Mouse (Mus musculus): ENCODE data around the gene Tram2. TPM values are rescaled to one million over a fixed set of nuclear protein-coding genes. Genes with fewer than 3 reads are reported as not detected.

Gene Tram2
- polyA plus RNA-seq, 1 experiment from 2014 or later, result 2.0 TPM

DNA sequence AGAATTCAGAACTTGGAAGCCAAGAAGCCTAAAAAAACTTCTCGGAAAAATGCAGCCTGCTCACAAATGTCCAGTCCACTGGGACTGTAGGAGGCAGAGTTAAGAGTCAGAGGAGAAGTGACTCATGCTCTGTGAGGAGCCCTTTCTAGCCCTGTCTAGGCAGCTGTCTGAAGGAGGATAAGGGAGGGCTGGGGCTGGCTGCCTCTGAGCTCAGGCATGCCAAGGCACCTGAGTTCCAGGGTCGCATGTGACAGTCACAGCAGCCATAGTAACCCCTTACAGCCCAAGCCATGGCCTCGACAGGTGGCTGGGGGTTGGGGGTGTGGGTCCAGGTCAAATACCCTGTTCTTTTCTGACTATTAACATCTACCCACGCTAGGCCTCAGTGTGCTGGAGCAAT lies 70.1 kb downstream of the Tram2 start:
- no peak for ATAC-seq
- Histone ChIP-seq H3K27me3 (ENCODE audit: control insufficient read depth, insufficient read depth, low read depth, low read length) (no peaks in the 10 kb centered on the region), H3K36me3 (ENCODE audit: control insufficient read depth, insufficient read depth, low read length) (no peaks in the 10 kb centered on the region), H3K9me3 (replicated peaks; ENCODE audit: control insufficient read depth, low read length, poor library complexity, severe bottlenecking) (no peaks in the 10 kb centered on the region), H3K4me1 (ENCODE audit: control insufficient read depth, insufficient read depth, low read length) (no peaks in the 10 kb centered on the region), H3K27ac (ENCODE audit: low read length) (no peak overlapping the region), H3K4me3 (ENCODE audit: low read depth, low read length) (no peak overlapping the region), H3K9ac (ENCODE audit: low read depth, low read length) (no peak overlapping the region), H3K4me2 (ENCODE audit: low read length) (no peak overlapping the region)
- 82% methylated on average over 4 of the region's 4 CpGs for WGBS

DNA sequence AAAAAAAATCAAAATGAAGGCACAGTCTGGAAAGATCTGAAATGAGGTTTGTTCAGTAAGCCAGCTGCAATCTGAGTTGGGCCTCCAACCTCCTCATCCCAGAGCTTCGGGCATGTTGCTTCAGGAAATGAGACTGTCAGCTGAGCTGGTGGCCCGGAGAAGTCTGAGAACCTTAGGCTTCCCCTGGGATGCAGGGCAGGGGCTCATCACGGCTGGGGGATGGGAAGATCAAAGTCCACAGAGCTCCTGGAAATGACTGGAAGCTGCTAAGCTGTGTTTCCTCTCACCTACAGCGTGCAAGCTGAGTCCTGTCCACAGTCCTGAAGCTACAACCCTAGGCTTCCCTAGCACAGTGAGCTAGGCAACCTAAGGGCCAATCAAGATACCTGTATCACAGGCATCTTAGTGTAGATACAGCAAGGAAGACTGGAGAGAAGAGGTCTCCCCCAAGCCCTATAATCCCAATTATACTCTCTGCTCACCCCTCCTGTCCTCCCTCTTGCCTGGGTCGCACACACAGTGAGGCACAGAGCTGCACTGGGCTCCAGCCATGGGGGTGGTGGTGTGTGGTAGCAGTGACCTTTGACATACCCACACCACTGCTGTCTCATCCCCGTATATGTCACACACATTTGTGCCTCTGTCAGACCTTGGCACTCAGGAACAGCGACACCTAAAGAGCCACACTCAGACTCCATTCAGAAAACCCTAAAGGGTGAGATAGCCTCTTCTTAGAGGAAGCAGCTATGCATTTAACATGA lies 70.9 kb downstream of the Tram2 start:
- Histone ChIP-seq H3K36me3 (ENCODE audit: control insufficient read depth, insufficient read depth, low read length) (no peaks in the 10 kb centered on the region), H3K9ac (ENCODE audit: low read depth, low read length) (no peak overlapping the region), H3K27me3 (ENCODE audit: control insufficient read depth, insufficient read depth, low read depth, low read length) (no peaks in the 10 kb centered on the region), H3K4me1 (ENCODE audit: control insufficient read depth, insufficient read depth, low read length) (no peaks in the 10 kb centered on the region), H3K27ac (ENCODE audit: low read length) (no peak overlapping the region), H3K4me2 (ENCODE audit: low read length) (no peak overlapping the region), H3K4me3 (ENCODE audit: low read depth, low read length) (no peak overlapping the region), H3K9me3 (replicated peaks; ENCODE audit: control insufficient read depth, low read length, poor library complexity, severe bottlenecking) (no peaks in the 10 kb centered on the region)
- 81% methylated on average over 7 of the region's 7 CpGs for WGBS
- ATAC-seq, result no peak

DNA sequence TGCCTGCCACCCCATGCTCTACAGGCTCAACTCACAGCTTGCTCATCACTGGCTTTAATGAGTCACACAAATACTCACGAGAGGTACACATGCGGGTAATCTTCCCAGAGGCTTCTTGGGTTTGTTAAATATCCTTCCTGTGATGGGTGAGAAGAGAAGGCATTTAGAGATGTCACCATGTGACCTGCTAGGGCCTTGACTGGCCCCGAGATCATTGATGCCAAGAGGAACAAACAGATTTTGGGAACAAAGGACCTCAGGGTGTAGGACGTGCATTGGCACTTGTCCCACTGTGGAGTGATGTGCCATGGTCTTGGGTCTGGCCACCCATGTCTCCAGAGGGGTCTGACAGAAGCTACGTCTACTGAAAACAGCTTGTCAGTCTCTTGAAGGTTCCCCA lies 72.3 kb downstream of the Tram2 start:
- H3K9ac ChIP-seq (ENCODE audit: low read depth, low read length), result no peak overlapping the region
- no peaks in the 10 kb centered on the region for H3K9me3 ChIP-seq (replicated peaks; ENCODE audit: control insufficient read depth, low read length, poor library complexity, severe bottlenecking)
- no peaks in the 10 kb centered on the region for H3K36me3 ChIP-seq (ENCODE audit: control insufficient read depth, insufficient read depth, low read length)
- no peak for ATAC-seq
- no peaks in the 10 kb centered on the region for H3K27me3 ChIP-seq (ENCODE audit: control insufficient read depth, insufficient read depth, low read depth, low read length)
- no peaks in the 10 kb centered on the region for H3K4me1 ChIP-seq (ENCODE audit: control insufficient read depth, insufficient read depth, low read length)
- H3K4me3 ChIP-seq (ENCODE audit: low read depth, low read length), result no peak overlapping the region
- 83% methylated on average over 5 of the region's 5 CpGs for WGBS
- H3K4me2 ChIP-seq (ENCODE audit: low read length), result no peak overlapping the region
- no peak overlapping the region for H3K27ac ChIP-seq (ENCODE audit: low read length)

DNA sequence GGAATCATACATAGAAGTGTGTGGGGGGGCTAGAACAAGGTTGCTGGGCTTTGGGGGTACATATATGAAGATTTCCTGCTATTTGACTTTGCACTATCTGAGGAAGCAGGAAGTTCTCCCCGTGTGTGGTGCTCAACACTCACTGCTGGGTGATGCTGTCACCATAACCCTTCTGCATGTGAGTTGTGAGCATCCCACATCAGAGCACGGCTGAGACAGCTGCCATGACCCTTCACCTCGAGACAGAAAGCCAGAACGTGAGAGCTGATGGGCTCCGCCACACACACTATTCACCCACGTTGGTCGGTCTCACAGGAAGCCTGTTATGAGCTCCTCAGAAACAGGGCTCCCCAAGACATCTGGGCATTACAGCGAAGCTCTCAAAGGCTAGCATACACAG lies 74.4 kb downstream of the Tram2 start:
- Histone ChIP-seq H3K27me3 (ENCODE audit: control insufficient read depth, insufficient read depth, low read depth, low read length) (no peaks in the 10 kb centered on the region), H3K27ac (ENCODE audit: low read length) (no peak overlapping the region)
- 86% methylated on average over 8 of the region's 8 CpGs for WGBS

DNA sequence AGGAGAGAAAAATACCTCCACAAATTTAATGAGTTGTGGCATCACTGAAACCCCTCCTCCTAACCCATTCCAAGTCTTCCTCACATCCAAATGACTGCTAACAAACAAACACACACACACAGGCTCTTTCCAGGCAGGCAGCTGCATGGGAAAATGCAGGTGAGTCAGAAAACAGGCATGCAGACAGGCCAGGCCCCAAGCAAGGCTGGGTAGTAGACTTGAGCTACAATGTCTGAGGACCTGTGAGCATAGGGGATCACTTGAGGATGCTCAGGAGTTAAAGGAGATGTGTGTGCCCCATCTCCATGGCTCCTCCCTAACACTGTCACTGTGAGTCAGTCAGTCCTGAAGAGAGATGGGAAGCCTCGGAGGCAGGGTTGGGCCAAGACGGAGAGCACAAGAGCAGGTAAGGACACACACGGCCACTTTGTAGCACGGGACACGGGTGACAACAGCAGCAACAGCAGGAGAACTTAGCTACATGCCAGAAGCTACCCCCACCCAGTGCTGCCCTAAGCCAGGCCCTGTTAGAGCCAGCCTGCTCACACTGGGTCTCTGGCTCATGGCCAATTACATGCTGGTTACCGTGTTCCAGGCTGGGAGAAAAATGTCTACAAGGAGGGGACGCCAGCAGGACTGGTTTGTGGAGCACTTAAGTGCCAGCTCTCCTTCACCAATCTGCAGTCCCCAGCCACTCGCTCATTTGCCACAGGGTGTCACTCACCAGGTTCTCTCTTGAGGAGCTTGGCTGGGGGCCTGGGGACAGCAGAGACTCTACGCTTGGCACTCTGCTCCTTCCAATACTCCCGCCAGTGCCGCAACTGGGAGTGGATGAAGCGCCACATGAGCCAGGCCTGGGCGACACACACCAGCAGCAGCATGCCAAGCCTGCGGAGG lies 76.5 kb downstream of the Tram2 start:
- WGBS, result 89% methylated on average over 14 of the region's 14 CpGs

More for the DNA sequence above, 74.4 kb downstream of the Tram2 start:
- H3K9me3 ChIP-seq (replicated peaks; ENCODE audit: control insufficient read depth, low read length, poor library complexity, severe bottlenecking), result no peaks in the 10 kb centered on the region
- no peaks in the 10 kb centered on the region for H3K36me3 ChIP-seq (ENCODE audit: control insufficient read depth, insufficient read depth, low read length)
- no peak overlapping the region for H3K9ac ChIP-seq (ENCODE audit: low read depth, low read length)
- H3K4me3 ChIP-seq (ENCODE audit: low read depth, low read length), result no peak overlapping the region
- H3K4me2 ChIP-seq (ENCODE audit: low read length), result no peak overlapping the region
- no peak for ATAC-seq
- H3K4me1 ChIP-seq (ENCODE audit: control insufficient read depth, insufficient read depth, low read length), result no peaks in the 10 kb centered on the region

DNA sequence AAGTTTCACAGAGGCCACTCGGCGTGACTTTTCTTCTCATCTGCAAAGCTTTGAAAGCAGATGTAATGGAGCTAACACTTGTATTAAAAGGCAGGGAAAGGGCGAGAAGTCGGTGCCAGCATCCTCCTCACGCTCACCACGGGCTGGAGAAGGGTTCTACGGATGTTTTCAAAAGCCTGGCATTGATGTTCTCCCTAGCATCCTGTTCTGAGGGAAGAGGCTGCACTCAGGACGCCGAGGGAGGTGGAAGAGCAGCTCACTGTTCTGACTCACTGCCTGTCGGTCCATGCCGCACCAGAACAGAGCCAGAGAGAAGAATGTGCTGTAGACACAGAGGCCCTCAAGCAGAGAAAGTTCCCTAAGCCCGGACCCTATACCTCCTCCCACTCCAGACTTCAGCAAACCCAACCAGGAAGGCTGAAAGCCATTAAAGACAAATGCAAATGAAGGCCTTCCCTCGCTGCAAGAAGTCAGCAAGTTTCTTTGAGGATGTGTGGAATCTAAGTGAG lies 81.1 kb downstream of the Tram2 start:
- ATAC-seq, result peak; percentile 7; the same call in 1 of the 2 replicates
- Histone ChIP-seq H3K9ac (ENCODE audit: low read depth, low read length) (no peak overlapping the region), H3K4me3 (ENCODE audit: low read depth, low read length) (no peak overlapping the region), H3K9me3 (replicated peaks; ENCODE audit: control insufficient read depth, low read length, poor library complexity, severe bottlenecking) (no peaks in the 10 kb centered on the region), H3K27me3 (ENCODE audit: control insufficient read depth, insufficient read depth, low read depth, low read length) (no peaks in the 10 kb centered on the region), H3K36me3 (ENCODE audit: control insufficient read depth, insufficient read depth, low read length) (no peaks in the 10 kb centered on the region), H3K4me2 (ENCODE audit: low read length) (no peak overlapping the region), H3K4me1 (ENCODE audit: control insufficient read depth, insufficient read depth, low read length) (no peaks in the 10 kb centered on the region), H3K27ac (ENCODE audit: low read length) (no peak overlapping the region)
- 44% methylated on average over 13 of the region's 13 CpGs for WGBS

More for the DNA sequence above, 76.5 kb downstream of the Tram2 start:
- Histone ChIP-seq H3K4me2 (ENCODE audit: low read length) (no peak overlapping the region), H3K36me3 (ENCODE audit: control insufficient read depth, insufficient read depth, low read length) (no peaks in the 10 kb centered on the region), H3K27ac (ENCODE audit: low read length) (no peak overlapping the region), H3K9ac (ENCODE audit: low read depth, low read length) (no peak overlapping the region), H3K9me3 (replicated peaks; ENCODE audit: control insufficient read depth, low read length, poor library complexity, severe bottlenecking) (no peaks in the 10 kb centered on the region), H3K4me3 (ENCODE audit: low read depth, low read length) (no peak overlapping the region), H3K4me1 (ENCODE audit: control insufficient read depth, insufficient read depth, low read length) (no peaks in the 10 kb centered on the region), H3K27me3 (ENCODE audit: control insufficient read depth, insufficient read depth, low read depth, low read length) (no peaks in the 10 kb centered on the region)
- ATAC-seq, result peak; percentile 33; the same call in 1 of the 2 replicates

DNA sequence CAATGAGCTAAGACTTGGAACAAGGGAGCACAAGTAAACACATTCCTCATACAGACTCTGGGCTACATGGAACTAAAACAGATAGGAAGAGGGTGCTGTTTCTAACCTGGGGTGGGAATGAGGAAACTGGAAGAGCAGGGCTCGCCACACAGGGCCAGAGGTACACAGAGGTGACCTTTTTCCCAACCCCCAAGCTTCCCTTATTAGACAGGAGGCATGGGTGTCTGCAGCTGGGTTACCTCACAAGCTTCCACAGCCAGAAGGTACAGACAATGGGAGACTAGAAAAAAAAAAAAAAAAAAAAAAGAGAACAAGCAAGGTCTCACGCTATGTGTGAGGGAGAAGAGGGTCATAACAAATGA lies 81.7 kb downstream of the Tram2 start:
- H3K27me3 ChIP-seq (ENCODE audit: control insufficient read depth, insufficient read depth, low read depth, low read length), result no peaks in the 10 kb centered on the region
- no peaks in the 10 kb centered on the region for H3K9me3 ChIP-seq (replicated peaks; ENCODE audit: control insufficient read depth, low read length, poor library complexity, severe bottlenecking)
- ATAC-seq, result no peak
- no peak overlapping the region for H3K27ac ChIP-seq (ENCODE audit: low read length)
- no peak overlapping the region for H3K4me2 ChIP-seq (ENCODE audit: low read length)
- no peak overlapping the region for H3K4me3 ChIP-seq (ENCODE audit: low read depth, low read length)
- WGBS, result 75% methylated on average over 2 of the region's 2 CpGs
- H3K4me1 ChIP-seq (ENCODE audit: control insufficient read depth, insufficient read depth, low read length), result no peaks in the 10 kb centered on the region
- no peaks in the 10 kb centered on the region for H3K36me3 ChIP-seq (ENCODE audit: control insufficient read depth, insufficient read depth, low read length)
- H3K9ac ChIP-seq (ENCODE audit: low read depth, low read length), result no peak overlapping the region

DNA sequence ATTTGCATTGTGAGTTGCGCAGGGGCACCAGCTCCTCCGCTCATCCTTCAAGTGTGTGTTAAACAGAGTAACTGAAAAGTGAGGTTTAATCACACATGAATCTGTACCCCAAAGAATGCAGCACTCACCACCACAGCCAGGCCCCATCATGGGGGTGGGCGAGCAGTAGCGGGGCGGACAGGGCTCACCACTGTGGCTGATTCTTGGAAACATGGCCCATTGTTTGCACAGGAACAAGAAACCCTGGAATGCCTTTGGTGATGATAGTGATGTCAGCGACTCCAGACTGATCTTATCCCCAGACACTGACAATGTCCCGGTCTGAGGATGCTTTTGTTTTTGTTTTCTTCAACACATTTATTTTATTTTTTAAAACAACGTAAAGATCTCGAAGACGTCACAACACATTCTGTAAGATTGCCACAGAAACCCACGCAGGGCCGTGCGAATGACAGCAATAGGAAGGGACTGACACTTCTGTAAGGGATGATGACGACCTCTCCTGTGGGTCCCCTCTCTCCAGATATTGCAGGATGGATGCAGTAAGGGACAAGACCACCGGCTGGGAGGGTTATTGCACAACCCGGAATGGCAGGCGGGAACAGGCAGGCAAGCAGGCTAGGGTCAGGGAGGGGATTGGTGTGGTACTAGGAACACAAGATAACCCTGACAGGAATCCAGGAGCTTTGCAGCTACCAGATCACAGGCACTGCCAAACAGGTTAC lies 82.3 kb downstream of the Tram2 start:
- Histone ChIP-seq H3K27ac (ENCODE audit: low read length) (no peak overlapping the region), H3K27me3 (ENCODE audit: control insufficient read depth, insufficient read depth, low read depth, low read length) (no peaks in the 10 kb centered on the region), H3K9me3 (replicated peaks; ENCODE audit: control insufficient read depth, low read length, poor library complexity, severe bottlenecking) (no peaks in the 10 kb centered on the region), H3K4me1 (ENCODE audit: control insufficient read depth, insufficient read depth, low read length) (no peaks in the 10 kb centered on the region), H3K4me3 (ENCODE audit: low read depth, low read length) (no peak overlapping the region), H3K36me3 (ENCODE audit: control insufficient read depth, insufficient read depth, low read length) (no peaks in the 10 kb centered on the region), H3K9ac (ENCODE audit: low read depth, low read length) (no peak overlapping the region), H3K4me2 (ENCODE audit: low read length) (no peak overlapping the region)
- no peak for ATAC-seq
- 52% methylated on average over 17 of the region's 17 CpGs for WGBS

All from midbrain, embryonic 16.5 days (tissue).